Mouse (Mus musculus) gastrocnemius, postnatal 10 days (tissue): ENCODE results near the gene Fxr1. TPM values are rescaled to one million over a fixed set of nuclear protein-coding genes. Genes with fewer than 3 reads are reported as not detected.
"Not testable (repeated sequence)": the region's sequence is repeated elsewhere in the genome, so short reads cannot be mapped to it uniquely, and the experiment has no call there.

ENCODE experiments used
- DNase-seq: peaks from one replicate; pipeline ENCODE4 v3.0.0; 2021; ENCODE audit warnings: mixed read lengths
- total RNA-seq, 2 experiments: library from RNA; stranded (reverse); gene quantifications; 2 replicates each; pipeline ENCODE4 v1.2.3; 2021

The Fxr1 gene
- total RNA-seq, 2 experiments from 2014 or later = 419 to 429 TPM

GRCm38 (mm10) chr3:34041990-34042389 is 22.2 kb downstream of the Fxr1 start:
- DNase-seq = no peak

- no peak for DNase-seq
These were observed 42.6 kb downstream of the Fxr1 start for GRCm38 (mm10) chr3:34062352-34062751.

GRCm38 (mm10) chr3:34068943-34069342 is 49.2 kb downstream of the Fxr1 start:
- DNase-seq = not testable (repeated sequence)

GRCm38 (mm10) chr3:34072726-34073125 is 53.0 kb downstream of the Fxr1 start:
- DNase-seq = no peak

- DNase-seq = no peak
These were observed 56.5 kb downstream of the Fxr1 start for GRCm38 (mm10) chr3:34076058-34076759.

- peak; percentile 92 for DNase-seq
These were observed 61.3 kb downstream of the Fxr1 start, which contains the start of gene Dnajc19 for GRCm38 (mm10) chr3:34080900-34081662. Gene Dnajc19, minus strand, starts transcription at chr3:34081321.

GRCm38 (mm10) chr3:34081929-34082328 is 62.2 kb downstream of the Fxr1 start:
- DNase-seq = no peak

GRCm38 (mm10) chr3:34083655-34084054 is 63.9 kb downstream of the Fxr1 start:
- no peak for DNase-seq

GRCm38 (mm10) chr3:34102891-34103290 is 83.1 kb downstream of the Fxr1 start:
- DNase-seq = no peak

GRCm38 (mm10) chr3:34103902-34104672 is 84.3 kb downstream of the Fxr1 start:
- DNase-seq = no peak

- no peak for DNase-seq
These were observed 86.7 kb downstream of the Fxr1 start for GRCm38 (mm10) chr3:34106421-34106820.

- DNase-seq = no peak
These were observed 87.9 kb downstream of the Fxr1 start for GRCm38 (mm10) chr3:34107631-34108030.

GRCm38 (mm10) chr3:34111941-34112685 is 92.4 kb downstream of the Fxr1 start:
- no peak for DNase-seq

- no peak for DNase-seq
These were observed 96.1 kb downstream of the Fxr1 start for GRCm38 (mm10) chr3:34115806-34116205.

GRCm38 (mm10) chr3:34119869-34120268 is 100.1 kb downstream of the Fxr1 start:
- no peak for DNase-seq

Other genes with a start within 250 kb of the Fxr1 start
- 10 to 100 TPM; 13.6 to 19.4 TPM for gene Ttc14, start 220.1 kb upstream of the Fxr1 start, total RNA-seq
- under 1 TPM; 0.21 to 0.68 TPM for gene Ccdc39, start 175.6 kb upstream of the Fxr1 start, total RNA-seq
- gene Dnajc19, start 61.4 kb downstream of the Fxr1 start, total RNA-seq = 100 to 1,000 TPM; 121 to 138 TPM